ENCODE assay signal across 11 mouse cellular contexts in the genomic region with DNA sequence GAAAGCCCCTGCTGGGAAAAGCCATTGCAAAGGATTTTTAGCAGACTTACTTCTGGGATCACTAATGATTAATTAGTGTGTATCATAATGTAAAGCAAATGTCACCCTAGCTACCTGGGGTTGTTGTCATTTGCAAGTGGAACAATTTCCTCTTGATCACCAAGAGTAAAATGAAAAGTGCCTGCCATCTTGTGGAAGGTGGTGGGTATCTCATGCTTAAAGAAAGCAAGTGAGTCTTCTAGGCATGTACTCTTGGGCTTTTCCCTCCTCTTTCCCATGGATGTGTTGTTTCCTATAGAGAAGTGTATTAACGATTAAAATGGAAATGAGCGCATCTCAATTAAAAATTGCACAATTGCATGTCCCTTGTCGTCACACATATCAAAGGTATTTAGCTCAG.
DNase-seq lines count a peak whose midpoint lies in the region; ATAC-seq and TF ChIP-seq lines count a peak whose summit lies in the region.
"Had no signal": no experiment of that assay in that cellular context is flagged by ENCODE, and none has a peak within 500 bp of the region (broad histone marks: within the 10 kb centered on the region; RNA-seq: fewer than 3 reads in every experiment).

No protein-coding gene starts in this region.

- H3K4me3 ChIP-seq in forebrain, postnatal 0 days (ENCODE audit: low read depth, low read length): no peak overlapping the region
- H3K4me3 ChIP-seq in forebrain, embryonic 13.5 days: no peak overlapping the region
- no peak overlapping the region for H3K4me3 ChIP-seq in limb, embryonic 11.5 days (ENCODE audit: low read depth, low read length)
- H3K4me3 ChIP-seq in limb, embryonic 10.5 days: no peak overlapping the region
- H3K4me3 ChIP-seq in midbrain, postnatal 0 days (ENCODE audit: low read depth, low read length): no peak overlapping the region
- H3K4me3 ChIP-seq: kidney, embryonic 15.5 days had no signal

- no peaks in the 10 kb centered on the region for H3K9me3 ChIP-seq in forebrain, postnatal 0 days (ENCODE audit: low read length)
- no peaks in the 10 kb centered on the region for H3K9me3 ChIP-seq in forebrain, embryonic 13.5 days (replicated peaks)
- H3K9me3 ChIP-seq in limb, embryonic 11.5 days (ENCODE audit: control insufficient read depth, low read length): no peaks in the 10 kb centered on the region
- H3K9me3 ChIP-seq in limb, embryonic 10.5 days (replicated peaks): no peaks in the 10 kb centered on the region
- H3K9me3 ChIP-seq in midbrain, postnatal 0 days (ENCODE audit: low read length): no peaks in the 10 kb centered on the region
- H3K9me3 ChIP-seq: kidney, embryonic 15.5 days had no signal

- TF ChIP-seq CTCF in forebrain, postnatal 0 days (IDR thresholded peaks at IDR 0.05; ENCODE audit: low read depth): peak; percentile 73
- TF ChIP-seq CTCF in midbrain, postnatal 0 days (IDR thresholded peaks at IDR 0.05): peak; percentile 78

- no peak overlapping the region for H3K27ac ChIP-seq in forebrain, postnatal 0 days (ENCODE audit: low read depth, low read length)
- H3K27ac ChIP-seq in forebrain, embryonic 13.5 days: no peak overlapping the region
- no peak overlapping the region for H3K27ac ChIP-seq in limb, embryonic 11.5 days (replicated peaks; ENCODE audit: low read depth, low read length)
- H3K27ac ChIP-seq in limb, embryonic 10.5 days: no peak overlapping the region
- H3K27ac ChIP-seq in midbrain, postnatal 0 days (ENCODE audit: low read depth, low read length): no peak overlapping the region
- H3K27ac ChIP-seq: kidney, embryonic 15.5 days had no signal

- H3K36me3 ChIP-seq in forebrain, postnatal 0 days (ENCODE audit: insufficient read depth): no peaks in the 10 kb centered on the region
- H3K36me3 ChIP-seq in forebrain, embryonic 13.5 days (ENCODE audit: poor library complexity, severe bottlenecking): no peaks in the 10 kb centered on the region
- H3K36me3 ChIP-seq in limb, embryonic 11.5 days (ENCODE audit: control insufficient read depth, insufficient read depth, low read length): no peaks in the 10 kb centered on the region
- no peaks in the 10 kb centered on the region for H3K36me3 ChIP-seq in limb, embryonic 10.5 days
- H3K36me3 ChIP-seq in midbrain, postnatal 0 days (ENCODE audit: insufficient read depth, low read length): no peaks in the 10 kb centered on the region
- H3K36me3 ChIP-seq: kidney, embryonic 15.5 days had no signal

- no peak overlapping the region for H3K9ac ChIP-seq in forebrain, postnatal 0 days
- H3K9ac ChIP-seq in forebrain, embryonic 13.5 days: no peak overlapping the region
- no peak overlapping the region for H3K9ac ChIP-seq in limb, embryonic 11.5 days (ENCODE audit: low read length)
- H3K9ac ChIP-seq in midbrain, postnatal 0 days (replicated peaks; ENCODE audit: low read length, poor library complexity, severe bottlenecking): no peak overlapping the region
- H3K9ac ChIP-seq: kidney, embryonic 15.5 days had no signal

- WGBS in forebrain, postnatal 0 days: 50% methylated on average over 3 of the region's 3 CpGs
- WGBS in forebrain, embryonic 13.5 days: 56% methylated on average over 3 of the region's 3 CpGs
- 67% methylated on average over 3 of the region's 3 CpGs for WGBS in limb, embryonic 11.5 days
- 64% methylated on average over 3 of the region's 3 CpGs for WGBS in limb, embryonic 10.5 days
- 51% methylated on average over 3 of the region's 3 CpGs for WGBS in midbrain, postnatal 0 days

- DNase-seq in forebrain, postnatal 0 days: peak; percentile 51
- DNase-seq in limb, embryonic 11.5 days (ENCODE audit: low spot score): peak; percentile 24
- no peak for DNase-seq in limb, embryonic 10.5 days (ENCODE audit: low spot score)
- DNase-seq in embryo, embryonic 9.5 days (ENCODE audit: extremely low spot score): peak; percentile 3
- DNase-seq in midbrain, postnatal 0 days (ENCODE audit: low spot score): peak; percentile 67
- no peak for DNase-seq in adrenal gland, postnatal 4 days (ENCODE audit: low spot score in 2 of 2)
- no peak for DNase-seq in spleen, postnatal 4 days (ENCODE audit: low spot score in 2 of 2)
- DNase-seq: gastrocnemius, postnatal 36 days; lung, adult 2 months had no signal

- ATAC-seq in forebrain, postnatal 0 days: peak; percentile 55; the same call in 1 of the 2 replicates
- no peak for ATAC-seq in forebrain, embryonic 13.5 days
- ATAC-seq in limb, embryonic 11.5 days (ENCODE audit: insufficient number of reproducible peaks, low FRiP score, low TSS enrichment, low read depth): no peak
- ATAC-seq in midbrain, postnatal 0 days (ENCODE audit: low FRiP score): no peak

- no peaks in the 10 kb centered on the region for H3K27me3 ChIP-seq in forebrain, postnatal 0 days (ENCODE audit: insufficient read depth, low read length)
- no peaks in the 10 kb centered on the region for H3K27me3 ChIP-seq in forebrain, embryonic 13.5 days
- H3K27me3 ChIP-seq in limb, embryonic 11.5 days (ENCODE audit: control insufficient read depth, insufficient read depth, low read length): no peaks in the 10 kb centered on the region
- H3K27me3 ChIP-seq in limb, embryonic 10.5 days (ENCODE audit: low read depth, poor library complexity, severe bottlenecking): no peaks in the 10 kb centered on the region
- H3K27me3 ChIP-seq in midbrain, postnatal 0 days (ENCODE audit: insufficient read depth, low read length): no peaks in the 10 kb centered on the region
- H3K27me3 ChIP-seq: kidney, embryonic 15.5 days had no signal

- H3K4me2 ChIP-seq in forebrain, postnatal 0 days (ENCODE audit: low read depth): no peak overlapping the region
- H3K4me2 ChIP-seq in forebrain, embryonic 13.5 days: no peak overlapping the region
- no peak overlapping the region for H3K4me2 ChIP-seq in limb, embryonic 11.5 days (ENCODE audit: low read depth, severe bottlenecking)
- H3K4me2 ChIP-seq in midbrain, postnatal 0 days (ENCODE audit: low read depth, low read length, poor library complexity, severe bottlenecking): no peak overlapping the region
- H3K4me2 ChIP-seq: kidney, embryonic 15.5 days had no signal

- no peaks in the 10 kb centered on the region for H3K4me1 ChIP-seq in forebrain, postnatal 0 days (ENCODE audit: insufficient read depth)
- H3K4me1 ChIP-seq in forebrain, embryonic 13.5 days: no peaks in the 10 kb centered on the region
- no peaks in the 10 kb centered on the region for H3K4me1 ChIP-seq in limb, embryonic 11.5 days (ENCODE audit: control insufficient read depth, insufficient read depth, low read length)
- H3K4me1 ChIP-seq in limb, embryonic 10.5 days: no peaks in the 10 kb centered on the region
- H3K4me1 ChIP-seq in midbrain, postnatal 0 days (ENCODE audit: insufficient read depth, low read length): no peaks in the 10 kb centered on the region
- H3K4me1 ChIP-seq: kidney, embryonic 15.5 days had no signal

Comparison
In these comparisons a context has a peak if more than half of its experiments do, and no peak if none do; other contexts are left out.
1. DNase-seq: peak in forebrain, postnatal 0 days (single experiment), limb, embryonic 11.5 days (single experiment), embryo, embryonic 9.5 days (single experiment) and midbrain, postnatal 0 days (single experiment); none in limb, embryonic 10.5 days (single experiment), adrenal gland, postnatal 4 days (0 of 2) and spleen, postnatal 4 days (0 of 2).